Mouse (Mus musculus): ENCODE data around the gene Psme1.
A peak's percentile ranks its signal among the peaks of the same experiment; 100 is the strongest.

Psme1 gene

DNA sequence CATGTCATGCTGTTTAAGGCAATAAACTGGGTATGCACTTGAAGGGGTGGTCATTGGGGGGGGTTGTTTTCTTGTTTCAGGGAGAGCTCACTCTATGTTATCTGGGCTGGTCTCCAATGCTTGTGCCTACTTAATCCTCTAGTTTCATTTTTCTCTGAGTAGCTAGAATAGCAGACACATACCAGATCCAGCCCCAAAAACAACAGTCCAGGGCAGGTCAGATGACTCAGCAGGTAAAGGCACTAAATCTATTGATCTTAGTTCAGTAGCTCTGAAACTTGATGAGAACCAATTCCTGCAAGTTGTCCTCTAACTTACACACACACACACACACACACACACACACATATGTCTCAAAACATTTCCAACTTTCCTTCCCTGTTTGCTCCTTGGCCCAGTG lies 6.2 kb upstream of the Psme1 start:
- no peak for DNase-seq

DNA sequence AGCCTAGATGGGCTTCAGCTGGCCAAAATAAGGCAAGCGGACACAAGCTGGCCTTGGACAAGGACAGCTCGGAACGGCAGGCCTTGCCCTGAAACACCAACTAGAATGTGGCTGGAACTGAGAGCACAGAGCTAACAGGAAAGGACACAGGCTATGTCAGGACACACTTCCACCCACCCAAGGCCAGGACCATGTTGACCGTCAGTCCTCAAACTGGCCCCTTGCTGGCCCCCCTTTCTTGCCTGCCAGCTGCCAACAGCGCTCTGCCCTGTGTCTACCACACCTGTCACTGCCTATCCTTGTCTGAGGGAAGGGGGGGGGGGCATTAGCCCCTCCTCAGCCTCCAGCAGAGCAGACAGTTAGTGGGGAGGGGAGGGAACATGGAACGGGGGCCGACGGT lies 2.6 kb upstream of the Psme1 start, which contains the start of gene Fitm1:
TSS of gene Fitm1 (plus strand) at position 316 of the 400 bp plus-strand sequence.
- no peak for DNase-seq

DNA sequence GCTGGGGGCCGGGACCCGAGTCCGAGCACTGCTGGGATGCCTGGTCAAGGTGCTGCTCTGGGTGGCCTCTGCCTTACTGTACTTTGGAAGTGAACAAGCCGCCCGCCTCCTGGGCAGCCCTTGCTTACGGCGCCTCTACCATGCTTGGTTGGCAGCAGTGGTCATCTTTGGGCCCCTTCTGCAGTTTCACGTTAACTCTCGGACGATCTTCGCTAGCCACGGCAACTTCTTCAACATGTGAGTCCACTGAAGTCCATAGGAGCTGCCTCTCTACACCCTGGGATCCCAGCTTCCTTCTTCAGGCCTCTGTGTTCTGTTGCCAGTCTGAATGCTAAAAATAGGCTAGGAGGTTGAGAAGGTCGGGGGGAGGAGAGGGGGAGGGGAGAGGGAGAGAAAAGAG lies 2.2 kb upstream of the Psme1 start:
- DNase-seq: no peak

DNA sequence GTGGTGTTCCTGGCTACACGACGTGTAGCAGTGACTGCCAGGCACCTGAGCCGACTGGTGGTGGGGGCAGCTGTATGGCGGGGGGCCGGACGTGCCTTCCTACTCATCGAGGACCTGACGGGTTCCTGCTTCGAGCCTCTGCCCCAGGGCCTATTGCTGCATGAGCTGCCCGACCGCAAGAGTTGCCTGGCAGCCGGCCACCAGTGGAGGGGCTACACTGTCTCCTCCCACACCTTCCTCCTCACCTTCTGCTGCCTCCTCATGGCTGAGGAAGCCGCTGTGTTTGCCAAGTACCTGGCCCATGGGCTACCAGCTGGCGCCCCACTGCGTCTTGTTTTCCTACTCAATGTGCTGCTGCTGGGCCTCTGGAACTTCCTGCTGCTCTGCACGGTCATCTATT lies 1.5 kb upstream of the Psme1 start:
- no peak for DNase-seq

DNA sequence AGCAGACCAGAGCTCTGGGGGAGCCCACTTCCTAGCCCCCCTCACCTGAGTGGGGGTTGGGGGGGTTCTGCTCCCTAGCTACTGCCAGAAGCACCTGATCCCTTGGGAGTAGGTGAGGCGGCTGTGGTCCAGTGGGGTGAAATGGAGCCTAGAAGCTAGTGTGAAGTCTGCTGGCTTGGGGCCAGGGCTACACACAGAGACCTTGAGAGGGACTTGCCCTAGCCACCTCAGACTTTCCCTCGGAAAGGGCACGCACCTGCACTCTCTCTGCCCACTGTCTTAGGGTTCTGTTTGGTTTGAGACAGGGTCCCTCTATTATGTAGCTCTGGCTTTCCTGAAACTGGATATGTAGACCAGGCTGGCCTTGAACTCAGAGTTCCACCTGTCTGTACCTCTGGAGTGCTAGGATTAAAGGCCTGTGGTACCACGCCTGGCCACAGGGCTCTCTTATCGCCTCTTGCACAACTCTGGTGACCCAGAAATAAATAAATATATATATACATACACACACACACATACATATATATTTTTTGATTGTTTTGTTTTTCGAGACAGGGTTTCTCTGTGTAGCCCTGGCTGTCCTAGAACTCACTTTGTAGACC lies 846 bp downstream of the Psme1 start:
- DNase-seq: peak in 1 of 2 experiments; percentile 65

DNA sequence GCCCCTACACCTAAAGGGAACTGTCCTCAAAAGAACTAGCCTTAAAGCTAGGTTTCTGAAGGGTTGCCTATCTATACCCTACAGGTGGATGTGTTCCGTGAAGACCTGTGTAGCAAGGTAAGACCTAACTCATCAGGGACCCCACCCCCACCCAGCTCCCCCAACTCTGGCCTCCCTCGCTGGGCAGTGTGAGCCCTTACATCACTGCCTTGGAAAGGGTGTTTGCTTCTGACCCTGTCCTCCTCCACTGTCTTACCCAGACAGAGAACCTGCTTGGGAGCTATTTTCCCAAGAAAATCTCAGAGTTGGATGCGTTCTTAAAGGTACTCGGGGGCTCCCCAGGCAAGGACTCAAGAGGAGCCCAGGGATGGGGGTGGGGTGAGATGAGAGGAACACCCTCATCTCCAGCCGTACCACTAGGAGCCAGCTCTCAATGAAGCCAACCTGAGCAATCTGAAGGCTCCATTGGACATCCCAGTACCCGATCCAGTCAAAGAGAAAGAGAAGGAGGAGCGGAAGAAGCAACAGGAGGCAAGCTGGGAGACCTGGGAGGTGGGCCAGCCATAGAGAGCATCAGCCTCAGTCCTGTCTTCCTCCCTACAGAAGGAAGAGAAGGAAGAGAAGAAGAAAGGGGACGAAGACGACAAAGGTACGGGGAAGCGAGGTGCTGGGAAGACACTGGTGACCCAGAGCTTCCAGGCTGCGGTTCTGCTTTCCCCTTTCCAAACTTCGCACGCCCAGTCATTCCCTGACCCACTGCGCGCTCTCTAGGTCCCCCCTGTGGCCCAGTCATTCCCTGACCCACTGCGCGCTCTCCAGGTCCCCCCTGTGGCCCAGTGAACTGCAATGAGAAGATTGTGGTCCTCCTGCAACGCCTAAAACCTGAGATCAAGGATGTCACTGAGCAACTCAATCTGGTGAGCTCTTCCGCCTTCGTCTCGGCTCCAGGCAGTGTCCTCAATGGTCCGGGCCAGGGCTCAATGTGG lies 1.9 kb downstream of the Psme1 start:
- DNase-seq: no peak

DNA sequence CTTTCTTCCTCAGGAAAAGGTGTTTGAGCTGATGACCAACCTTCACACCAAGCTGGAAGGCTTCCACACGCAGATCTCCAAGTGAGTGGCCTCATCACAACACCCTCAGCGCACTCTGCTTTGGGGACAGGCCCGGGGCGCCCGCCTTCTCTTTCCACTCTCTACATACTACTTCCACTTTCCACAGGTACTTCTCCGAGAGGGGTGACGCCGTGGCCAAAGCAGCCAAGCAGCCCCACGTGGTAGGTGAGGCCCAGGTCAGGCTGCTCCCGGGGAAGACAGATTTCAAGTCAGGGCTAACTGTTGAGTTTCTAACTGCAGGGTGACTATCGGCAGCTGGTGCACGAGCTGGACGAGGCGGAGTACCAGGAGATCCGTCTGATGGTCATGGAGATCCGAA lies 2.8 kb downstream of the Psme1 start:
- no peak for DNase-seq

DNA sequence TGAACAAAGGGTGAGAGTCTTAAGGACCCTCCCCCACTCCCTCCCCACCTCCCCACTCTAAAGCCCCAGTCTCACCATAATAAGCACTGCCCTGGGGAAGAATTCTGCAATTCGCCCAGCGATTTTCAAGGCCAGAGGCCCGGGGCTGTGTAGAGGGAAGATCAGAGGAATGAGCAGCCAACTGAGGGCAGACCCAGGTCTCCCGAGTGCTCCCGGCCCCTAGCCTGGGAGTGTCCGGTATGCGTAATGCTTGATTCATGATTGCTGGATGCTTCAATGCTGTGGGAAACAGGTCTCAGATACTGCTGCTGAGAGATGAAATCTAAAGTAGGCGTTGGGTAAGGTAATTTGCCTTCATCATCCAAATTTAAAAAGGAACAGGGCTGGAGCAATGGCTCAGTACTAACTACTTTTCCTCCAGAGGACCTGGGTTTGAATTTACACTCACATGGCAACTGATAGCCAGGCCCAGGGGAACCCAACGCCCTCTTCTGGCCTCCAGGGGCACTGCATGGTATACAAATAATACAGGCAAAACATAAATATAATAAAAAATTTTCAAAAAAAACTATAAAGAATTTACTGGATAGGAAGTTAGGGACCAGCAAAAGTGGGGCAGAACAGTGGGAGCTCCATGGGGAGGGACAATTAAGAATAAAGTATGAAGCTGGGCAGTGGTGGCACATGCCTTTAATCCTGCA lies 4.2 kb downstream of the Psme1 start:
- no peak for DNase-seq

DNA sequence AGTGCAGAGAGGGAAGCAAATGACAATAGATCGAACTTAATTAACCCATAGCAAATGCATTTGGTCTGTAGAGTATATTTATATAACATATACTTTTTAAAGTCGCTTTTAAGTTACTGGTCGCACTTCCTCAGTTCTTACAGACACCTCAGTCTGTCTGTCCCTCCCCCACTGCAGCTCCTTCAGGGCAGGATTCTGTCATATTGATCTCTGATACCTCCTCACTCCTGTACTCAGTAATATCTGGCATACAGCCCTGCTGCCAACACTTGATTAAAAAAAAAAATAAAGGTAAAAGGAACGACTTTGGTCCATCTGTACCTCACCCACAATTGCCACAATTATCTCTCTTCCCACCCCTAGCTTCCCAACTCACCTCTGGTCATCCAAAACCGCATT lies 6.4 kb downstream of the Psme1 start:
- no peak for DNase-seq

DNA sequence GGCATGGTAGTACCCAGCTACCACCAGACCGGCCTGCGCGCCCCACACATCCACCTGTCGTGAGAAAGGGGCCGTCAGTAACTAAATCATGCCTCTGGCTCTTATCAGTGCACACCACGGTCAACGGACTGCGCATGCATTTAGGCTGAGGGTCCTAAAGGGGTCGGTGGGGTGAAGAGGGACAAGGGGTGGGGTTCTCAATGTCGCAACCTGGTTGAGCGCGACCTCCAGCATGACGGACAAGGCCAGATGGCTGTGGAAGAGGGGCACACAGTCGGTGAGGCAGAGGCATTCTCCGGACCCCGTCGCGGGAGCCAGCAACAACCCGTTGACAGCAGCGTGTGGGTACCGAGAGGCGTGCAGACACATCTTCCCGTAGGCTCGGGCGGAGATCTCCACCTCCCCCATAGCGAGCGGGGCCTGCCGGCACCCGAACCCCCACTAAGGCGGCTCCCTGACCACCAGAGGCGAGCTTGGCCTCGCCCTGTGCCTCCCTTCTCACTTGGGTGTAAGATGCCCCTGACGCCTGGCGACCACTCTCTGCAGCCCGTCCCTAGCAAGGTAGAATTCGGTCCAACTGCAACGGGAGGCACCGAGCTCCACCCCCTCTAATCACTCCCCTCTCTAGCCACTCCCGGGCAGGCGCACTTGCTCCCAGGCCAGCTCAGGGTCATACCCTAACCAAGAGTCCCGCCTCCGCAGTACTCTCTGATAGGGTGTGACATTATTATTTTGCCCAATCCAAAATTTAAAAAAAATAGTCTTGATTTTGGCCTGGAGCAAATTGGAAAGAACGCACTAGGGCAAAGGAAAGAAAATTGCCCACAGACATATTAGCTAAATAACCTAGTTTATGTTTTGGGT lies 7.0 kb downstream of the Psme1 start, which contains the start of gene Emc9:
TSS of gene Emc9 (minus strand) at position 601 of the 864 bp plus-strand sequence.
- peak; percentile 69 to 73 for DNase-seq

DNA sequence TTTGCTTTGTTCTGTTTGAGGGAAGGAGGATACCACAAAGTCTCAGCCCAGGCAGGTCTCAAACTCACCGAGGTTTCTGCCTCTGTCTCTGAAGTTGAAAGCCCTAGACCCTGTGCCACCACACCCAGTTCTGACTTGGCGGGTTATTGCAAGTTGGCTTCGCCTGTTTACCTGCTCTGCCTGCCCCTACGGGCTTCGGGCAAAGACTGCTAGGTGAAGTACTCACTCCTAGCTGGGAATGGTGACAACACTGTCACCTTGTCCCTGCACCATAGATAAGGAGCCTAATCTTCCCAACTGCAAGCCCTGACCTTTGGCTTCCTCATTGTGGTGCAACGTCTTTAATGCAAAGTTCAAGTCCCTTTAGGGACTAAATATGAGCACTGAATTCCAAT lies 7.6 kb downstream of the Psme1 start:
- DNase-seq: no peak

DNA sequence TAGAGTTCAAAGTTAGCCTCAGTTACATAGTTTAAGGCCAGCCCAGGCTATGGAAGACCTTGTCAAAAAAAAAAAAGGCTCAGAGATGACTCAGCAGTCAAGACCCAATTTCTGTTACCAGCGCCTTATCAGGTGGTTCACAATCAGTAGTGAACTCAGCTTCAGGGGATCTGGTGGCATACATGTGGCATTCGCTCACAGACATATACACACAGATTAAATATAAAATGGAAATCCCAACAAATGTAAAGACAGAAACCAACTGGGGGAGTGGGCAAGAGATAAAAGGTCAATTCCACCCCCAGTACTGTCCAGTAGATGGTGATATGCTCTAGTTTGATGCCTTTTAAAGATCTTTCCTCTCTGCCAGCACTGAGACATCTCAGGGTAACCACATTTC lies 8.2 kb downstream of the Psme1 start:
- DNase-seq: no peak

DNA sequence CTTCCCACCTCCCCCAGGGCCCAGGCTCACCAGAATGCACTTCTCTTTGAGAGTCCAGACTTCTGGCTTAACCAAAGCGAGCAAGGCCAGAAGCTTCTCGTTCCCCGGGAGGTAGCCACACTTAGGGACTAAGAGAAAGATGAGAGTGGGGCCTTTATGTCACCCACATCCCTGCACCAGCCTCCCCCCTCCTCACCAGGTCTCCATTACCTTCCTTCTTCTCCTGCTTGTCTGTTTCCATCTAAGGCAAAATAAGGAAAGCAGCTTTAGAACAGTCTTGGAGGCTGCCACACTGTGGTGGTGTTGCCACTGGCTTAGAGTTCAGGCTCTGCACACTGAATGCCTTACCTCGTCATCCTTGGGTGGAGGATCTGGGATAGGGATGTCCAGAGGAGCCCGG lies 11.3 kb downstream of the Psme1 start:
- DNase-seq: no peak

DNA sequence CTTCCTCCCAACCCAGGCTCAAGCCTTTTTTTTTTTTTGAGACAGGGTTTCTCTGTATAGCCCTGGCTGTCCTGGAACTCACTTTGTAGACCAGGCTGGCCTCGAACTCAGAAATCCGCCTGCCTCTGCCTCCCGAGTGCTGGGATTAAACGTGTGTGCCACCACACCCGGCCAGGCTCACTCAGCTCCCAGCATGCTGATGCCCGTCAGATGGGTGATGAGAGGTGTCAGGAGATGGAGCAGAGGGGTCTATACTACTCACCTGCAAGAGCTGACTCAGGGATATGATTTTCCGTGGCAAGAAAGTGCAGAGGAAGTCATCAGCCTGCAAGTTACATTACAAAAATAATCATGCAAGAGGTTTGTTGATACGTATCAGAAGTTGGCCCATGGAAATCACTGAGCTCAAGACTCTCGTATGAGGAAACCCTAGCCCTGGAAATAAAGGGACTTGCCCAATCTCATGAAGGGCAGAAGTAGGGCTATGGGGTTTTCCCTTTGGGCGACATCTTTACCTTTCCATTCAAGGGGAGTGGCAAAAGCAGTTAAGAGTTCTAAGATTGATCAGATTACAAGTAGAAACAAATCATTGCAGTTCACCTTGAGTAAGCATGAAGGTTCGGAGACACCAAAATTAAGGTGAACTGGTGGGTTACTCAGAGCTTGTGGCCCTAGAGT lies 12.0 kb downstream of the Psme1 start:
- DNase-seq: no peak

DNA sequence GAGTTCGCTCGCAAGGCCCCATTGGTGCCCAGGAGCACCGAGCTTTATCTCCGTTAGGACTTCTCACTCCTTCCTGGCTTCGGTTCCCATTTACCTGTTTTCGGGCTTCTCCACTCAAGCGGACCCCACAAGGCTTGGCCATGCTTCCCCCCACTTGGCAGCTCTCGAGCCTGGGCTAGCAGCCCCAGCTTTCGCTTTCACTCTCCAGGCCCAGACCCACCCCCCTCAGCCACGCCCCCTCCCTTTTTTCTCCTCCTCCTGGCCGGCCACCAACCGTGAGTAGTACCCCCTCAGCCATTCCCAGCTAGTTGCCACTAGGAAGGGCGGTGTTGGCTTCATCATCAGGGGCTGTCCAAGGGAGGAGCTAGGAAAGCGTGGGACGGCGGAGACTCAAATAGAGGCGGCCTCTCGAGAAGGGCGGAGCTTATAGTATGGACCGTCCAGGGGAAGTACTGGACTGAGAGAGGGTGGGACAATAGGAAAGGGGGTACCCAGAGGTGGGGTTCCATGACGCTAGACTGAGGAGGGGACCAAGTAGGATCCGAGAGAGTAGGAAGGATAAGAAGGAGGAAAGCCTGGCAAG lies 12.9 kb downstream of the Psme1 start, which contains the start of gene Psme2:
TSS of gene Psme2 (minus strand) at position 366 of the 583 bp plus-strand sequence.
- DNase-seq: peak; percentile 76 to 80

DNA sequence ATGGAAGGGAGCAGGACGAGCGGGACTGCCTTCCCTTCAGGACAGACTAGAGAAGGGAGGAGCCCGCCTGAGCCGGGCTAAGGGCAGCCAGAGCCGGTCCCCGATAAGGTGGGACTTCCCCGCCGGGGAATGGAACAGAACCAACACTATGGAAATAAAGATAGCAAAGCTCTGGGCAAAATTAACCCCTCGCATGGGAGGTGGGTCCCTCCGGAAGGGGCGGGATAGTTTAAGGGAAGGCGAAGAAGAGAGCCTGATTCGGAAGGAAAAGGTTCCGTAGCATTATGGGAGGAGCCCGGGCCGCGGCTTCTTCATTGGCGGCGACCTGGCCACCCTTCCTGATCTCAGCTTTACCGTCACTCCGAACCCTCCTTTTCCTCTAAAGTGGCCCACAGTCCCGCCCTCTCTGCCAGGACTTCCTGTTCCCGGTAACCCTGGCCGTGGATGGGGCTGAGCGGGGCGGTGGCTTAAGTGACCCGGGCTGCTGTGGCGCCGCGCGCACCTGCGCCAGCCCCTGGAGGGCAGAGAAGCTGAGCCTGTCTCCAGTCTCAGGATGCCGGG lies 13.5 kb downstream of the Psme1 start, which contains the start of gene Rnf31:
TSS of gene Rnf31 (plus strand) at position 378 of the 561 bp plus-strand sequence.
- peak; percentile 82 to 89 for DNase-seq

DNA sequence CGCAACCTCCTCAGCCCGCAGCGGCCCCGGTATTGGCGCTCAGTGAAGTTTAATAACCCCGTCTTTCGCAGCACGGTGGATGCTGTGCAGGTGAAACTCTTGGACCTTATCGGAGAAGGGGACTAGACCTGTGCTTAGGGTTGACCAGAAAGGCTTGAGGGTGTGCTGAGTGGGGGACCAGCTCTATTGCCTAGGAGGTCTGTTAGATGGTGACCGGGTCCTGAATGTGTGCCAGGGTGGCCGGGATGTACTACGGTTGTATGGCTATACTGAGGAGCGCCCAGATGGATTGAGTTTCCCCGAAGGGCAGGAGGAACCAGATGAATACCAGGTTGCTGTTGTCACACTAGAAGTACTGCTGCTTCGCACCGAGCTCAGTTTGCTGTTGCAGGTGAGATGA lies 14.3 kb downstream of the Psme1 start:
- DNase-seq: no peak

DNA sequence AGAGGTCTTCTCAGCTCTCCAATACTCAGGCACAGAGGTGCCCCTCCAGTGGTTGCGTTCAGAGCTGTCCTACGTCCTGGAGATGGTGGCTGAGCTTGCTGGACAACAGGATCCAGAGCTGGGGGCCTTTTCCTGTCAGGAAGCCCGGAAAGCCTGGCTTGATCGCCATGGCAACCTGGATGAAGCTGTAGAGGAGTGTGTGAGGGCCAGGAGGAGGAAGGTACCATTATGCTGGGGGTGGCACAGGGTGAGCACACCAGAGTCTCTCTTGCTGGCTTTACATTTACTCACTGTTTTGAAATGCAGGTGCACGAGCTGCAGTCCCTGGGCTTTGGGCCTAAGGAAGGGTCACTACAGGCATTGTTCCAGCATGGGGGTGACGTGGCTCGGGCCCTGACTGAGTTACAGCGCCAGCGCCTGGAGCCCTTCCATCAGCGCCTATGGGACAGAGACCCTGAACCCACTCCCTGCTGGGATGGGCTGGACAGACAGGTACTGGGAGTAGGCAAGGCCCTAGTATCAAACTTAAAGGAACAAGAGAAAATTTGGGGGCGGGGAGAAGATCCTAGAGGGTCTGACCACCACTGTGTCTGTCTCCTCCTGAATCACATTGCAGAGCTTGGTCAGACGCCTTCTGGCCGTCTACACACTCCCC lies 18.2 kb downstream of the Psme1 start:
- no peak for DNase-seq

DNA sequence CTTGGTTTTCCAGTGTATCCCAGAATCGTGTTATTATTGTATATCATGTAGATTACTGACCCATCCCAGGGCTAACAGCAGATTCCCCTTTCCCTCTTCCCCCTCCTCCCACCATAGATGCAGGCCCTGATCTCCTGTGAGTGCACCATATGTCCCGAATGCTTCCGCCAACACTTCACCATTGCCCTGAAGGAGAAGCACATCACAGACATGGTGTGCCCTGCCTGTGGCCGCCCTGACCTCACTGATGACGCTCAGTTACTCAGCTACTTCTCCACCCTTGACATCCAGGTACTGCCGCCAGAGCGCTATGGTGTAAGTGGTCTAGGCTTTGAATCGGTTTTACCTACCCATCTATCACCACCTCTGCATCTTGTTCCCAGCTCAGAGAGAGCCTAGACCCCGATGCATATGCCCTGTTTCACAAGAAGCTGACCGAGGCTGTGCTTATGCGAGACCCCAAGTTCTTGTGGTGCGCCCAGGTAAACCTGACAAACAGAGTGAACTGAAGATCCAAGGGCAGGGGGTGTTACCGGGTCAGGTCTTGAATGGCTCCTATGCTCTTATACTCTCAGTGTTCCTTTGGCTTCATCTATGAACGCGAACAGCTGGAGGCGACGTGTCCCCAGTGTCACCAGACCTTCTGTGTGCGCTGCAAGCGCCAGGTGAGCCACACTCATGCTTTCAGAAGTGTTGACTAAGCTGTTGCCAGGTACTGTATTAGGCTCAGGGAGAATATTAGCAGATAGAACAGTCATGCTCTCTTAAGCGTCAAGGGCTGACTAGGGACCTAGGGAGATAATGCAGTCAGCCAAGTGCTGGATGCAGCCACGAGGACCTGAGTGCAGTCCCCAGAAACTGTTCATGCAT lies 20.8 kb downstream of the Psme1 start:
- no peak for DNase-seq
